Mouse (Mus musculus) small intestine, adult 10 weeks (tissue): ENCODE results near the gene Slmap. TPM values are rescaled to one million over a fixed set of nuclear protein-coding genes. Genes with fewer than 3 reads are reported as not detected.

Experiments used
- polyA plus RNA-seq: library from polyadenylated mRNA; stranded (reverse); fragments of 350-450 nt; fragmentation: Illumina TruSeq; extraction: RNeasy Lipid Tissue Mini Kit (QIAGEN cat#74804); gene quantifications from one replicate; pipeline ENCODE4 v1.2.3, GENCODE M21; 2014; ENCODE audit warnings: low replicate concordance

Slmap gene
- 314 TPM for polyA plus RNA-seq

DNA sequence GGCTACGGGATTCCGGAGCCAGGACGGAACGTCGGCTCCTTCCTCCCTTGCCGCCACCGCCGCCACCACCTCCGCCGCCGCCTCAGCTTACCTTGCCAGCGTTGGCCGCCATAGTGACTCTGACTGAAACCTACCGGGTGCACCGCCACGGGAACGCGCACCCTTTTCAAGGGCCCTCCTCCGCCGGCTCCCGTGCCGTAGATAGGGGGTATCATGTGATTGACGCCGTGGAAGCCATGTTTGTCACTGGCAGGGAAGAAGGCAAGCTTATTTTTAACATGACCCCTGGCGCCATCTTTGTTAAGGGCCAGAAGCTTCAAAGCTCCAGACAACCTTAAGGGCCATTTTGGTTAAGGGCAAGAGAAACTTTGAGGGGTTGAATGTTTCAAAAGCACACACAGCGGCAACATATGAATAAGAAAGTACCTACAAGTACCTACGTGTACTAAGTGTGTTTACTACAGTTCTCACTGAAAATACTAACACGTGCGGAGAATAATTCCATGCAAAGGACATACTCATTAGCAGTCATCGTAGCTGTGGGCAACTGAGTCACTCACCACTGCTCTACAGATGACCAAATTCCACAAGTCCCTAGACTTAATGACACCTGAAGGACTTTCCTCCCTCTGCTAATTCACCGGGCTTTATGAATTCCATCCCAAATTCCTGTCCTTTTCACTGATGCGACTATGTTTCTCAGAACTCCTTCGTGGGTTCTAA lies at the start of gene Slmap:
TSS of gene Slmap (minus strand) at position 175 of the 723 bp plus-strand sequence.

DNA sequence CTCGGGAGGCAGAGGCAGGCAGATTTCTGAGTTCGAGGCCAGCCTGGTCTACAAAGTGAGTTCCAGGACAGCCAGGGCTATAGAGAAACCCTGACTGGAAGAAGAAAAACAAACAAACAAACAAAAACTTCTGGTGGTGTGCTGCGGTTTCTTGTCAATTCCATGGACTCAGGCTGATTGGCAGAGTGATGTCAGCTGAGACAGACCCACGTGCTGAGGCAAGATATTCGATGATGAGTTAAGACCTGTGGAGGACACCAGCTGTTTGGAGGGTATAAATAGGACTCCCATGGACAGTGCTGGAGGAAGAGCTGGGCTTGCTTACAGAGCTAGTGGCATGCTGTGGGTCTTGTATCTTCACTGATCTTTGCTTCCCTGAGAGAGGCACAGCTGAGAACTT lies 38.8 kb upstream of the Slmap start, which contains the start of gene Dennd6a:
TSS of gene Dennd6a (plus strand) at position 301 of the 400 bp plus-strand sequence.

Other genes starting within 250 kb of the Slmap start
- 95.4 TPM for gene Dennd6a, start 38.9 kb upstream of the Slmap start, polyA plus RNA-seq
- 1,231 TPM for gene Arf4, start 103.1 kb upstream of the Slmap start, polyA plus RNA-seq
- 18.2 TPM for gene Pde12, start 135.0 kb upstream of the Slmap start, polyA plus RNA-seq
- 0.22 TPM for gene Dnah12, start 158.3 kb upstream of the Slmap start, polyA plus RNA-seq